Mouse (Mus musculus): ENCODE results near the gene Gfm1. TPM values are rescaled to one million over a fixed set of nuclear protein-coding genes. Genes with fewer than 3 reads are reported as not detected.

Gfm1 gene
- total RNA-seq, 2 experiments from 2014 or later: 229 to 255 TPM

DNA sequence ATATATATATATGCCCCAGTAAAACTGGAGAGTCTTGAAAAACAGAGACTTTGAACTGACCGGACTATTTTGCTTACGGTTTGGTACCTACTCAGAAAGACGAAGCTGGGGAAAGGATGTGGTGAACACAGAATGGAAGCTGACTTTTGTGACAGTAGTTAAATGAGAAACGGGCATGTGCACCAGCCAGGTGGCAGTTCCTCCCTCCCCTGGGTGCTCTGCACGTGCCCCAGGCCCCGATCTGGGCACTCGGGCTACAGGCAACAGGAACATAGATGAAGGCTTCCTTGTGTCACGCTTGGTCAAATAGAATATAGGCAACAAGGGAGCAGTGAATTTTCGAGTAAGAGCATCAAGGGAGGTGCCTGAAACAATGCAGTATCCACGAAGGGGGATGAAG, 66.4 kb downstream of the Gfm1 start:
- DNase-seq: no peak

DNA sequence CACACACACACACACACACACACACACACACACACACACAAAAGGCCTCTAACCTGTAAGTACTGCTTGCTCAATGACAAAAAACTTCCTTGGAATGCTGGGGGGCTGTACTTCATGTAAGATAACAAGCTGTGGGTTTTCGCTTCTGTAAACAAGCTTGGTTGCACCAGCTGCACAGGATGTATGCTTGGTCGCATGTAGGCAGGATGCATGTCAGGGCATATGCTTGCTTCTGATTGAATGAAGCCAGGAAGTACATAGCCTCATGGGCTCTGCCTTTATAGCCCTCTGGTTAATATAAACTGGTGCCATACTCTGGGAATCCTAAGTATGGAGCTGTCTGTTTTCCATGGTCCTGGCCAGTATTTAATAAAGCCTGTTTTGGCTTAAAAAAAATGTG, 68.1 kb downstream of the Gfm1 start:
- no peak for DNase-seq

DNA sequence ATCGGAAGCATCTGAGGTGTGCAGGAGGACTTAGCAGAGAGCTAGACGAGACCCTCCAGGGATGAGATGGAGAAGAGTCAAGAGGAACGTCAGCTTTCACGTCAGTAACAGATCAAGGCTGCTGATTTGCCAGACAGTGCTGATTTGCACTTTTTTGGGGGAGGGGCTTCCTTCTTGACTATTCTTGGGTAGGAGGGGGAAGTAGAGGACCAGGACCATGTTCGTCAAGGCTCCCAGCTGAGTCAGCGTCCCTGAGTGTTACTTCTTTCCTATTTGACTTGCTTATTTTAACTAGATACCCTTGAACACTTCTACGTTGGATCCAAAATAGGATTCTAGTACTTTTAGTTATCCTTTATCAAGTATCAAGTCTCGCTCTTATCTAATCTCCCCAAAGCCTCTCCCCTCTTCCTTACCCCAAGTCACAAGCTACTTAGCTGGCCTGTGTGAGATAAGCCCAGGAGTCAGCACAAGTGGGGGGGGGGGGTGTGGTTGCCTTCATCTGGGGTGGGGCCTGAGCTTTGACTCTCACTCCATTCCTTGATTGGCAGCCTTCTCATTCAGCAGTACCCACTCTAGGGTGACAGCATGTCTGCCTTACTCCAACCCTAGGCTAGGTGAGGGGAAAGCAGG, 69.0 kb downstream of the Gfm1 start:
- no peak for DNase-seq

DNA sequence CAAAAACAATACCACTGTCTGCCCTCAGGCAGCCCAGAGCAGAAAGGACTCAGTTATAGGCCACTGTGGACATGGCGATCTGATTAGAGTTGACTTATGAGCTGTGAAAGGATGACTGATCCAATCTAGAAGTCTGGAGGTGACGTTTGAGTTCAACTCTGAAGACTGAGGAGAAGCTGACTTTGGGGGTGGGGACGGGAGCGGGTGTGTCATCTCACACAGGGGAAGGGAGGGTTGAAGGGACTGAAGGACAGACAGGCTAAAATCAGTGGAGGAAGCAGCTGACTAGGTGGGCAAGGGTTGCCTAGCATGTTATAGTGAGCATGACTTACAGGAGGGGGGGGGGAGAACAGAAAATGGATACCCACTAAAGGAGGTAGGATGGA, 69.5 kb downstream of the Gfm1 start:
- no peak for DNase-seq

DNA sequence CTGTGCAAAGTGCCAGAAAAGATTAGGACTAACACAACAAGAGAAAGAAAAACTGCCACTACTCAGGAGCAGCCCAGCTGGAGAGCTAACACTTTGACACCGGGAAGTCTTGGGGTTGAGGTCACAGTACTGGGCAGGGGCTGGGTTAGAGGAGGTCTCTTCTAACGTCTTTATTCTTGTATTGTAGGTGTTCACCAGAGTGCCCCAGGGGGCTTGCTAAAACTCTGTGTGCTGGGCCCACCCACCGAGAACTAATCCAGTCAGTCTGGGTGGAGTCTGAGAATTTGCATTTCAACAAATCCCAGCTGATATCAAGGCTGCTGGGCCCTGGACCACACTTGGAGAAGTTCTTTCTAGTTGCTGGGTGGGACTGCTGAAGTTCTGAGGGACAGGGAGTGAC, 74.0 kb downstream of the Gfm1 start:
- DNase-seq: no peak

DNA sequence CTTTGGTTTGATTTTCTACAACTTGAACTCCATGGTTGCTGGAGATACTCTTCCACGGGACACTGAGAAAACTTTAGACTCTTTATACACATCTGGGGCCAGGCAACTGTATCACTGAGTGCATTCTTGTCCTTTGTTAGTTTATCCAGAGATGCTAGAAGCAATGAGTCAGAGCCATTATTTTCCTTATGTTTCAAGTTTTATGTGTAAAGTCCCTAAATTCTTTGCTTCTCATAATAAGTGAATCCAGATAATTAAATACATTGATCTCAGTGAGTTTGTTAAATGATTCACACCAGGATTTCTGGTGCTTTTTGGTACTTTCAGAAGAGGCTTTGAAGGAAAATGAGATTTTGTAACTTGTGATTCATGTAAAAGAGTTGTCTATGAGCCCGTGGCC, 75.4 kb downstream of the Gfm1 start:
- DNase-seq: no peak

DNA sequence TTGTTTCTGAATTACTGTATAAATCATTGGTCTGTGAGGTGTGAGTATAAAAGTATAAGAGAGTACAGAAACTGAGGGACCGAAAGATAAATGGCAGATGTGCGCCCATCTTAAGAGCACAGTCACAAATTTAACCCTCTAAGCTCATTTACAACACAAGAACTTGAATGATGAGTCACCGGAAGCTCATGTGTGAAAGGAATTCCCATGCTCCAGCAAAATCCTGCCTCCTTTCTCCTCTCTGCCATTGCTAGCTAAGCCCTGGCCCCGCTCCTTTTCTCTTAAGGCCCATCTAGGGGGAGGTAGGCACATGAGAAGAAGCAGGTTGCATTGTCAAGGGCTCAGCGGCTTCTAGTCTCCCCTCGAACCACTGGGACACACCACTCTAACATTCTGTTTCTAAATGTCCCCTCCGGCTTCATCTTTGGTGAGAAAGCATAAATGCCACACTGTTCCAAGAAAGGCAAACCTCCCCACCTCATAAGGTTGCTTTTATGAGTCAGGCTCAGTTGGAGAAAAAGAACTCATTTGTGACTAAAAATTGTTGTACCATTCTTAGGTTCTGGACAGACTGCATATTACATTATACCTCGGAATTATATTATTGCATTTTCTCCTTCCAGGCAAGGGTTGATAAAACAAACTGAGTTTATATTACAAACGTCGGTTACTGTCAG, 78.5 kb downstream of the Gfm1 start:
- no peak for DNase-seq

DNA sequence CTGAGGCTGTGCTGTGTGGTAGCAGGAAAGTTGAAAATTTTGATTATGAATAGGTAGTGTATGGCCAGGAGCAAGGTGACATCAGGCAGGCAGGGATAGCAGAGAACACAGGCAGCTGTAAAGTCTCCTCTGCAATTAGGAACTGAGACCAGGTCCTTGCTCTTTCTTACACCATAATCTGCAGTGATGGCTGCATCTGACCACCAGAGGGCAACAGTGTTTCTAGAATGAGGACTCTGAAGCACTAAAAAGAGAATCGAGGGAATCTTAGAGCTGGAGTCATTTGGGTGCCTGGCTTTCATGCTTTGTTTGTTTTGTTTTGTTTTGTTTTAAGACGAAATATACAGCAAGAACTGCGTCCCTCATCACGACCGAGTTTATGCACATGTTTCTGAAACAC, 82.9 kb downstream of the Gfm1 start:
- DNase-seq: peak; percentile 71 to 87

DNA sequence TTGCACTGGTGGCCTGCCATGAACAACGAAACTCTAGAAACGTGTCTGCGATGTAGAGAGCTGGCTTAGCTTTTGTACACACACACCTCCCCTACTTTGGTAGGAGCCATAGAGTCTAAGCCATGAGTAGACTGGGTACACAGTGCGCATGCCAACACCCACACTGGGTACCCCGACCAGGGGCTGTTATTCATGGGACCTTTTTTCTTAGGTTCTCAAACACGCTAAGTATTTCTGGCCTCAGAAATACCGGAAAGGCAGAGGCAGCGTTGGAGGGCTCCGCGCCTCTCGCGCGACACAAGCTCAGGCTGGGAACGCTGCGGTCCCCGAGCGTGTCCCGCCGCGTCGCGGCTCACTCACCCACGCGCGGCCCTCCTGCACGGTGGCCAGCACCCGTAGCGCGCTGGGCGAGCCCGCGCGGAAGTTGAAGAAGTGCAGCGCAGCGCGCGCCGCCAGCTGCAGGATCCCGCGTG, 84.9 kb downstream of the Gfm1 start:
- peak in 1 of 2 experiments; percentile 9 for DNase-seq

DNA sequence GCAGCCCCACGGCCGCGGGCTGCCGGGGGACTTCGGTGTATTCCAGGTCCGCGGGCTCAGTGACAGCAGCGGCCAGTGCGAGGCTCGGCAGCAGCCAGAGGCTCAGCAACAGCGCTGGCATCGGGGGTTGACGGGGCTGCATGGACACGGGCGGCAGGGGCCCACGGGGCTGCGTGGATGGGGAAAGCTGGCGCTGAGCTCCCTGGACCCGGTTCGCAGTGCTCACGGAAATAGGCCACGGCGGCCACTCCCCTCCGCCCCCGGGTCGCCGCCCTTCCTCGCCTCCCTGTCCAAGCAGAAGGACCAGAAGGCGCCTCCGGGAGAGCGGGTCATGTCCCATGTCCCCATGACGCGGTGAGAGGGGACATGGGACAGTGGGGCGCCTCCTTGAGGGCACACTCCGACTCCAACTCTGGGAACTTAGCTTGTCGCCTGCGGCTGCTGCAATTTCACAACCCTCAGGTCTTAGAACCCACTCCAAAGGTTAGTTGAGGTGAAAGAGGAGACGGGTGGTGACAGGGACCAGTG, 85.4 kb downstream of the Gfm1 start, which contains the start of gene Rarres1:
Gene Rarres1 (minus strand): TSS at position 250 of the 528 bp plus-strand sequence.
- DNase-seq: peak; percentile 28 to 33

DNA sequence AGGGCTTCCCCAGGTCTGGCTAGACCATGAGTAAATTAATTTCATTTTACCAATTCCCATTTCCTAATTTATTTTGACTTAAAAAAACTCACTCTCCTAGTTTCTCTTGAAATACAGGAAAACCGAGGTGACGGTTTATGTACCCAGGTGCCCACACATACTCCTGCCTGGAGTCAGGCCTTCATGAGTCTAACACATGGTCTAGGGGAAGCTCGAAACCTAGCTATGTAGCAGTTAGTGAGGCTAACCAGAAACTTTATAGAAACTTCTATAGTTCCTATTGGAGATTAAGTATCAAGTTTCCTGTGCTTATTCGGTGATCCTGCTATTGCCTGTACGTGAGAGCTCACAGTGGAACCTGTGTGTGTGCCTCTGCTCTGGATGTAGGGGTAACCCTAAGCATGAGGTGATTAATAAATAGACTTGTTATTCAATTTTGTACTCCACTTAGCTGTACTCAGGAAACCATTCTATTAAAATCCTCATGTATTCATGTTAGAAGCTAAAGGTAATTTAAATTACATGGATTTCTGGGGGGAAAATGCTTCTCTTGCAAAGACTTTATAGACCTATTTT, 90.8 kb downstream of the Gfm1 start:
- DNase-seq: no peak

DNA sequence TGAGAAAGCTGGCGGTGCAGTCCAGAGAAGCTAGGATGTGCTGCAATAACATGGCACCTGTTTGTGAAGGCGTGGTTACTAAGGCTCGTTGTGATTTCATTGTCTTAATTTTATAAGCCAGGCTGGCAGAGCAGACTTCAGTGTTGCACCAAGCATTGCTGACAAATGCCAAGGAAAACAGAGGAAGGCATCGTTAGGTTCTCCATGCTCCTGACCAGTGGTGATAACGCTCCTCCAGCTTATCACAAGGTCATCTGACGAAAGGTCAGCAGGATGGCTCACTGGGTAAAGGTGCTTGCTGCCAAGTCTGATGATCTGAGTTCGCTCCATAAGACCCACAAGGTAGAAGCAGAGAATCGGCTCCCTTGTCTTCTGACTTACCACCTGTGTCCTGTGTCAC, 92.8 kb downstream of the Gfm1 start:
- DNase-seq: no peak

DNA sequence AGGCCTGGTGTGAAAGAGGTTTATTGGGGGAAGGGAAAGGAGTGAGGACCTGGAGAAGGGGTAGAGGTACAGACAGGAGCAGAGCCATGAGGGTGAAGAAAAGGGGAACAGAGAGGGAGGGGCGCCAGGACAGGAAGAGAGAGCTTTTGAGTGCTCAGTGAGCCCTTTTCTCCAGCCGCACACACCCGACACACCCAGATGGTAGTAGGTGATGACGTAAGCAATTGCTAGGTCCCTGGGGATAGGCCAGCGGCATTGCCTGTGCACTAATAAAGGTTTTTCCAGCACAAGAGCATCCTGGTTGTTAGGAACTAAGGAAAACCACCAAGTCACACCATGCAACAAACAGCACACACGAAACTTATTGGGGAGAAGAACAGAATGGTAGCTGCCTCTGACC, 94.9 kb downstream of the Gfm1 start:
- DNase-seq: peak in 1 of 2 experiments; percentile 7

Other genes with a start within 250 kb of the Gfm1 start
- gene Mlf1, start 56.0 kb upstream of the Gfm1 start, total RNA-seq (2021): 100 to 1,000 TPM; 166 to 180 TPM
- not detected for gene Gm17402, start 54.9 kb upstream of the Gfm1 start, total RNA-seq (2021)
- gene Lxn, start 33.8 kb downstream of the Gfm1 start, total RNA-seq (2021): 1 to 10 TPM; 3.6 to 4.2 TPM
- 1 to 10 TPM in 1 of 2 experiments, under 1 TPM in 1; 0.99 to 1.1 TPM for gene Rarres1, start 85.4 kb downstream of the Gfm1 start, total RNA-seq (2021)
- 10 to 100 TPM; 25.1 to 31.4 TPM for gene Mfsd1, start 152.6 kb downstream of the Gfm1 start, total RNA-seq (2021)